In genomic region chr2:25303931-25304656, GRCm38 (mm10) we compare ENCODE assay signal across 9 mouse cellular contexts. TPM values are rescaled to one million over a fixed set of nuclear protein-coding genes. Genes with fewer than 3 reads are reported as not detected.
A peak's percentile ranks its signal among the peaks of the same experiment; 100 is the strongest.
DNase-seq lines count a peak whose midpoint lies in the region; ATAC-seq and TF ChIP-seq lines count a peak whose summit lies in the region.
"Had no signal": no experiment of that assay in that cellular context is flagged by ENCODE, and none has a peak within 500 bp of the region (broad histone marks: within the 10 kb centered on the region; RNA-seq: fewer than 3 reads in every experiment).

No protein-coding gene starts in this region.

- H3K9ac ChIP-seq in hindbrain, embryonic 16.5 days (ENCODE audit: low read depth, low read length): no peak overlapping the region

- no peak for TF ChIP-seq POLR2A in myocyte (IDR thresholded peaks at IDR 0.05; ENCODE audit: insufficient read length, low read depth)

- no peaks in the 10 kb centered on the region for H3K9me3 ChIP-seq in hindbrain, embryonic 16.5 days (ENCODE audit: control insufficient read depth, low read length)

- DNase-seq in layer of hippocampus, adult 2 months (ENCODE audit: low spot score in 2 of 2): peak in 1 of 2 experiments; percentile 16
- no peak for DNase-seq in layer of hippocampus, adult 9-10 months (ENCODE audit: low spot score)
- DNase-seq in cerebellum, postnatal 25 days: peak; percentile 77 to 81
- DNase-seq in embryo, embryonic 11 days: no peak
- no peak for DNase-seq in left cerebral cortex, adult 11 months (ENCODE audit: low spot score)
- no peak for DNase-seq in thymus, postnatal 36 days
- DNase-seq: thymus, adult 2 months had no signal

- H3K36me3 ChIP-seq in hindbrain, embryonic 16.5 days (ENCODE audit: control insufficient read depth, insufficient read depth, low read length): peaks cover 14% of the 10 kb centered on the region
- no peaks in the 10 kb centered on the region for H3K36me3 ChIP-seq in myocyte (ENCODE audit: control insufficient read depth, insufficient read depth)

- H3K4me3 ChIP-seq in layer of hippocampus, adult 2 months: no peak overlapping the region; the same call in 1 of the 2 replicates
- peak overlapping the region; percentile 43; the same call in 1 of the 2 replicates for H3K4me3 ChIP-seq in hindbrain, embryonic 16.5 days (ENCODE audit: low read length)
- H3K4me3 ChIP-seq in myocyte: no peak overlapping the region

- 63% methylated on average over 7 of the region's 7 CpGs for WGBS in hindbrain, embryonic 16.5 days

- ATAC-seq in hindbrain, embryonic 16.5 days: 0 out of 2 replicates have a peak, but pooled peaks have one; percentile 15

- TF ChIP-seq CTCF in layer of hippocampus, adult 2 months (conservative IDR thresholded peaks at IDR 0.05): no peak

- H3K79me2 ChIP-seq in myocyte (ENCODE audit: control insufficient read depth, insufficient read depth): no peaks in the 10 kb centered on the region

- H3K27me3 ChIP-seq in hindbrain, embryonic 16.5 days (replicated peaks; ENCODE audit: control insufficient read depth, insufficient read depth, low read length): peaks cover 7% of the 10 kb centered on the region; the same call in 1 of the 2 replicates
- peaks cover 43% of the 10 kb centered on the region for H3K27me3 ChIP-seq in myocyte (ENCODE audit: control insufficient read depth, insufficient read depth, insufficient read length)

- peaks cover 12% of the 10 kb centered on the region for H3K4me1 ChIP-seq in hindbrain, embryonic 16.5 days (ENCODE audit: control insufficient read depth, insufficient read depth, low read depth, low read length)

- peak overlapping the region; percentile 48; the same call in 1 of the 2 replicates for H3K27ac ChIP-seq in layer of hippocampus, adult 2 months
- no peak overlapping the region for H3K27ac ChIP-seq in hindbrain, embryonic 16.5 days (ENCODE audit: low read depth, low read length)

- H3K4me2 ChIP-seq in hindbrain, embryonic 16.5 days (ENCODE audit: low read length): peak overlapping the region; percentile 69
- peak overlapping the region; percentile 55 for H3K4me2 ChIP-seq in myocyte (ENCODE audit: low read depth)

- no peak overlapping the region for H3ac ChIP-seq in myocyte (ENCODE audit: control insufficient read depth, insufficient read length)

TF ChIP-seq in myocyte, 11 proteins besides CTCF, POLR2A, EP300 and RAD21:
- TF ChIP-seq CEBPB (IDR thresholded peaks at IDR 0.05; ENCODE audit: insufficient read depth, poor library complexity, severe bottlenecking) (no peak), REST (IDR thresholded peaks at IDR 0.05; ENCODE audit: insufficient read depth, insufficient read length) (no peak), SRF (IDR thresholded peaks at IDR 0.05; ENCODE audit: control insufficient read depth, insufficient read length, low read depth) (no peak), MAX (IDR thresholded peaks at IDR 0.05; ENCODE audit: low read depth) (no peak), TCF3 (IDR thresholded peaks at IDR 0.05; ENCODE audit: insufficient read length, low read depth) (no peak), MYOD1 (IDR thresholded peaks at IDR 0.05; ENCODE audit: control insufficient read depth in 1 of 3, insufficient read length in 2 of 3, low read depth in 2 of 3) (no peak), MYOG (IDR thresholded peaks at IDR 0.05; ENCODE audit: control insufficient read depth in 1 of 3, insufficient read depth in 1 of 3, insufficient read length in 2 of 3, low read depth in 2 of 3) (no peak), POLR2AphosphoS2 (IDR thresholded peaks at IDR 0.05; ENCODE audit: insufficient read length, low read depth) (no peak), E2F4 (IDR thresholded peaks at IDR 0.05; ENCODE audit: insufficient read depth) (no peak), TCF12 (IDR thresholded peaks at IDR 0.05; ENCODE audit: insufficient read depth, poor library complexity, severe bottlenecking) (no peak)

RNA-seq across cellular contexts. Expression of gene Lrrc26, which starts 14.4 kb away (rescaled TPM):
- total RNA-seq in layer of hippocampus, adult 2 months (2021): not detected
- 0.12 and 0.13 TPM in 2 replicates for polyA plus RNA-seq in hindbrain, embryonic 16.5 days (2015; fragmentation: Nextera tagmentation; extraction: Ambion mirVana)
- polyA plus RNA-seq in myocyte (2012; fragmentation: generic; extraction: Trizol): 1.6 TPM

RNA-seq across cellular contexts. Expression of gene Grin1, which starts 14.9 kb away (rescaled TPM):
- total RNA-seq in layer of hippocampus, adult 2 months (2021): 100 to 1,000 TPM; 443 to 449 TPM
- polyA plus RNA-seq in hindbrain, embryonic 16.5 days (2015; fragmentation: Nextera tagmentation; extraction: Ambion mirVana): 56.9 and 65.8 TPM in 2 replicates
- 0.12 TPM for polyA plus RNA-seq in myocyte (2012; fragmentation: generic; extraction: Trizol)

RNA-seq across cellular contexts. Expression of gene Tmem210, which starts 16.1 kb away (rescaled TPM):
- total RNA-seq in layer of hippocampus, adult 2 months (2021): not detected
- not detected in 2 replicates for polyA plus RNA-seq in hindbrain, embryonic 16.5 days (2015; fragmentation: Nextera tagmentation; extraction: Ambion mirVana)
- polyA plus RNA-seq in myocyte (2012; fragmentation: generic; extraction: Trizol): 0.40 TPM

RNA-seq across cellular contexts. Expression of gene Man1b1, which starts 28.0 kb away (rescaled TPM):
- 10 to 100 TPM; 56.4 to 58.0 TPM for total RNA-seq in layer of hippocampus, adult 2 months (2021)
- polyA plus RNA-seq in hindbrain, embryonic 16.5 days (2015; fragmentation: Nextera tagmentation; extraction: Ambion mirVana): 41.6 and 48.3 TPM in 2 replicates
- 46.3 TPM for polyA plus RNA-seq in myocyte (2012; fragmentation: generic; extraction: Trizol)

RNA-seq across cellular contexts. Expression of gene Anapc2, which starts 31.8 kb away (rescaled TPM):
- 10 to 100 TPM; 84.6 to 84.7 TPM for total RNA-seq in layer of hippocampus, adult 2 months (2021)
- 137 and 147 TPM in 2 replicates for polyA plus RNA-seq in hindbrain, embryonic 16.5 days (2015; fragmentation: Nextera tagmentation; extraction: Ambion mirVana)
- 97.9 TPM for polyA plus RNA-seq in myocyte (2012; fragmentation: generic; extraction: Trizol)

Comparison
In these comparisons a context has a peak if more than half of its experiments do, and no peak if none do; other contexts are left out.
1. DNase-seq: peak in cerebellum, postnatal 25 days (2 of 2); none in layer of hippocampus, adult 9-10 months (single experiment), embryo, embryonic 11 days (single experiment), left cerebral cortex, adult 11 months (single experiment) and thymus, postnatal 36 days (0 of 2).
2. RNA of gene Grin1, which starts 14.9 kb away (polyA plus RNA-seq): 56.9 to 65.8 TPM in hindbrain, embryonic 16.5 days; 0.12 TPM in myocyte (single experiment); every median in the first group is over 10 times any median in the second.